Mouse (Mus musculus) stomach, postnatal 0 days (tissue): ENCODE results near the gene Trim75.

Experiments
- CTCF ChIP-seq: IDR thresholded peaks from 2 replicates; pipeline ENCODE4 v1.5.1; 2016; ENCODE audit warnings: antibody characterized with exemption, low read depth, mild to moderate bottlenecking, moderate library complexity
- EP300 ChIP-seq: optimal IDR thresholded peaks from 2 replicates; pipeline ENCODE3; 2016; ENCODE audit warnings: antibody characterized with exemption

DNA sequence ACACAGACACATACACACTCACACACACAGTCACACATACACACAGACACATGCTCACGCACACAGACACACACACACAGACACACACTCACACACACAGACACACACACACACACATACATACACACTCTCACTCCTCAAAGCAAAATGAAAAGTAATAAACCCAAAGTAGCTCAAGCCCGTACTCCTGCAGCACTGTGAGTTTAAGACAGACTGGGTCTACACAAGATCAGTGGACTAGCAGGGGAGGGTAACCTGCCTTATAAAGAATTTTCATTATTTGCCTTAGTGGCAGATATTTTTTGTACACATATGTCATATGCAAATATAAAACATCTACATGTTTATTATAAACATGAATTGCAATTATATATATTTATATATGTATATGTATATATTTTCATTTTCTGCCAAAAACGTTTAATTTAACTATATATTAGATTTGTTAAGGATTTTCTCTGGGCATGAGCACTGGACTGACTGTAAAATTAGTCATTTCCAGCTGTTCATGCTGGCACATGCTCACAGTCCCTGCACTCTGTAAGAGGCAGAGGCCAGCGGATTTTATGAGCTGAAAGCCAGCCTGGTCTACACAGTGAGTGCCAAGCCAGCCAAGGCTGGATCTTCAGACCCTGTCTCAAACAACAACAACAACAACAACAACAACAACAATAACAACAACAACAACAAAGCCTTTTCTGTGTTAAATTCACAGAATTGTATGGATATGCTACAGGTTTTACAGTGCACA, 43.3 kb upstream of the Trim75 start:
- no peak for TF ChIP-seq EP300
- no peak for TF ChIP-seq CTCF
